In genomic region chr4:134129482-134129881, GRCm38 (mm10) we compare ENCODE assay signal across 8 mouse cellular contexts. TPM values are rescaled to one million over a fixed set of nuclear protein-coding genes. Genes with fewer than 3 reads are reported as not detected.
A peak's percentile ranks its signal among the peaks of the same experiment; 100 is the strongest.
DNase-seq lines count a peak whose midpoint lies in the region; ATAC-seq and TF ChIP-seq lines count a peak whose summit lies in the region.

No protein-coding gene starts in this region.

- H3K9me3 ChIP-seq in heart, embryonic 16.5 days (replicated peaks; ENCODE audit: control insufficient read depth, low read length) = no peaks in the 10 kb centered on the region
- no peaks in the 10 kb centered on the region for H3K9me3 ChIP-seq in MEL (replicated peaks; ENCODE audit: insufficient read depth, low read length)
- H3K9me3 ChIP-seq in hindbrain, embryonic 12.5 days (replicated peaks) = no peaks in the 10 kb centered on the region
- no peaks in the 10 kb centered on the region for H3K9me3 ChIP-seq in neural tube, embryonic 15.5 days (replicated peaks)

- no peak for TF ChIP-seq POLR2A in MEL (IDR thresholded peaks at IDR 0.05; ENCODE audit: control insufficient read depth in 1 of 2, insufficient read depth in 1 of 2, low read depth in 1 of 2, low read length in 2 of 2, poor library complexity in 1 of 2)
- TF ChIP-seq POLR2A in lung, adult 2 months (IDR thresholded peaks at IDR 0.05; ENCODE audit: borderline replicate concordance, extremely low read depth, low read depth, low read length) = peak; percentile 31; the same call in 1 of the 2 replicates

- TF ChIP-seq RAD21 in MEL (IDR thresholded peaks at IDR 0.05; ENCODE audit: low read depth, low read length) = no peak

- peak overlapping the region; percentile 76 for H3K9ac ChIP-seq in heart, embryonic 16.5 days (ENCODE audit: low read length)
- H3K9ac ChIP-seq in MEL (ENCODE audit: control insufficient read depth, low read depth, low read length, poor library complexity, severe bottlenecking) = peak overlapping the region; percentile 88
- H3K9ac ChIP-seq in hindbrain, embryonic 12.5 days = no peak overlapping the region
- H3K9ac ChIP-seq in neural tube, embryonic 15.5 days (replicated peaks) = no peak overlapping the region

- peaks cover 7% of the 10 kb centered on the region for H3K36me3 ChIP-seq in heart, embryonic 16.5 days (ENCODE audit: control insufficient read depth, insufficient read depth)
- peaks cover 1 to 27% of the 10 kb centered on the region in 2 experiments; a peak in 2 of 4 replicates for H3K36me3 ChIP-seq in MEL (ENCODE audit: control insufficient read depth in 1 of 2, insufficient read depth in 2 of 2, low read length in 2 of 2)
- peaks cover 19% of the 10 kb centered on the region for H3K36me3 ChIP-seq in hindbrain, embryonic 12.5 days
- H3K36me3 ChIP-seq in neural tube, embryonic 15.5 days = peaks cover 10% of the 10 kb centered on the region

- WGBS in heart, embryonic 16.5 days = 27% methylated on average over 6 of the region's 6 CpGs
- WGBS in hindbrain, embryonic 12.5 days = 48% methylated on average over 6 of the region's 6 CpGs
- 11% methylated on average over 6 of the region's 6 CpGs for WGBS in lung, adult 2 months
- WGBS in neural tube, embryonic 15.5 days = 61% methylated on average over 6 of the region's 6 CpGs

- DNase-seq in heart, adult 8-10 months (ENCODE audit: low spot score) = no peak
- peak; percentile 55 for DNase-seq in MEL (ENCODE audit: low read depth, low spot score)
- DNase-seq in lung, adult 2 months = no peak
- DNase-seq in adrenal gland, postnatal 14 days = no peak
- no peak for DNase-seq in left cerebral cortex, postnatal 36 days (ENCODE audit: low spot score in 2 of 2)

- intact Hi-C loops in left cerebral cortex, postnatal 36 days (cut with DNase I) = loop anchor here (10.0 kb wide), 1 partner anchor 95 kb away; no protein-coding TSS in a partner anchor

- H3K27me3 ChIP-seq in heart, embryonic 16.5 days (ENCODE audit: control insufficient read depth, insufficient read depth, low read length) = no peaks in the 10 kb centered on the region
- H3K27me3 ChIP-seq in MEL (ENCODE audit: control insufficient read depth in 1 of 2, insufficient read depth in 2 of 2, low read length in 2 of 2) = no peaks in the 10 kb centered on the region
- no peaks in the 10 kb centered on the region for H3K27me3 ChIP-seq in hindbrain, embryonic 12.5 days
- H3K27me3 ChIP-seq in neural tube, embryonic 15.5 days (replicated peaks) = no peaks in the 10 kb centered on the region

- peak overlapping the region; percentile 80 for H3K4me3 ChIP-seq in heart, embryonic 16.5 days (ENCODE audit: low read length)
- H3K4me3 ChIP-seq in MEL (ENCODE audit: control insufficient read depth in 1 of 2, insufficient read depth in 1 of 2, low read depth in 2 of 2, low read length in 2 of 2) = peak overlapping the region; percentile 82 to 83
- H3K4me3 ChIP-seq in hindbrain, embryonic 12.5 days = 0 out of 2 replicates have a peak overlapping the region, but pooled peaks have one; percentile 84
- peak overlapping the region; percentile 90 for H3K4me3 ChIP-seq in lung, adult 2 months (replicated peaks; ENCODE audit: extremely low read depth, low read depth, low read length)
- H3K4me3 ChIP-seq in neural tube, embryonic 15.5 days (replicated peaks) = no peak overlapping the region

- ATAC-seq in heart, embryonic 16.5 days (replicated peaks; ENCODE audit: extremely low read depth, insufficient read depth, low FRiP score) = no peak
- ATAC-seq in hindbrain, embryonic 12.5 days (ENCODE audit: low FRiP score) = no peak
- no peak for ATAC-seq in neural tube, embryonic 15.5 days (ENCODE audit: low FRiP score)

- peaks cover 16% of the 10 kb centered on the region for H3K4me1 ChIP-seq in heart, embryonic 16.5 days (ENCODE audit: control insufficient read depth, insufficient read depth, low read length)
- peaks cover 9 to 35% of the 10 kb centered on the region in 2 experiments for H3K4me1 ChIP-seq in MEL (ENCODE audit: control insufficient read depth in 1 of 2, insufficient read depth in 2 of 2, low read length in 2 of 2)
- peaks cover 24% of the 10 kb centered on the region for H3K4me1 ChIP-seq in hindbrain, embryonic 12.5 days
- H3K4me1 ChIP-seq in lung, adult 2 months (ENCODE audit: control insufficient read depth, insufficient read depth, low read length) = peaks cover 8% of the 10 kb centered on the region
- H3K4me1 ChIP-seq in neural tube, embryonic 15.5 days = peaks cover 31% of the 10 kb centered on the region

- H3K27ac ChIP-seq in heart, embryonic 16.5 days (ENCODE audit: low read length) = peak overlapping the region; percentile 82
- peak overlapping the region; percentile 78 for H3K27ac ChIP-seq in MEL (ENCODE audit: control insufficient read depth, low read depth, low read length)
- H3K27ac ChIP-seq in hindbrain, embryonic 12.5 days = peak overlapping the region; percentile 60; the same call in 1 of the 2 replicates
- 0 out of 2 replicates have a peak overlapping the region, but pooled peaks have one; percentile 86 for H3K27ac ChIP-seq in neural tube, embryonic 15.5 days (replicated peaks)

- no peak for TF ChIP-seq CTCF in MEL (IDR thresholded peaks at IDR 0.05 in 2 of 3, conservative IDR thresholded peaks at IDR 0.05 in 1 of 3; ENCODE audit: control insufficient read depth in 1 of 3, insufficient read depth in 1 of 3, low read depth in 2 of 3, low read length in 3 of 3, poor library complexity in 1 of 3, severe bottlenecking in 1 of 3)
- no peak for TF ChIP-seq CTCF in lung, adult 2 months (IDR thresholded peaks at IDR 0.05; ENCODE audit: insufficient read depth, low read length)

- peaks cover 15% of the 10 kb centered on the region for H3K79me2 ChIP-seq in MEL (ENCODE audit: control insufficient read depth, insufficient read depth, low read length, poor library complexity)

- H3K4me2 ChIP-seq in heart, embryonic 16.5 days (ENCODE audit: low read depth, low read length) = peak overlapping the region; percentile 81
- H3K4me2 ChIP-seq in hindbrain, embryonic 12.5 days (replicated peaks) = peak overlapping the region; percentile 91
- H3K4me2 ChIP-seq in neural tube, embryonic 15.5 days = peak overlapping the region; percentile 87

- peak in 1 of 2 experiments; percentile 36; a peak in 2 of 4 replicates for TF ChIP-seq EP300 in MEL (IDR thresholded peaks at IDR 0.05; ENCODE audit: low read depth in 1 of 2, low read length in 2 of 2)

TF ChIP-seq in MEL, 35 proteins besides CTCF, POLR2A, EP300 and RAD21 (continues in another document):
- peak; percentile 56; the same call in 1 of the 2 replicates for TF ChIP-seq TBP (IDR thresholded peaks at IDR 0.05; ENCODE audit: low read depth, low read length)
- TF ChIP-seq ELF1 (IDR thresholded peaks at IDR 0.05; ENCODE audit: low read depth, low read length) = no peak

RNA-seq across cellular contexts. Expression of gene Sh3bgrl3, which starts 0.9 kb away (rescaled TPM):
- polyA plus RNA-seq in heart, embryonic 16.5 days (2015; fragmentation: Nextera tagmentation; extraction: Ambion mirVana) = 213 and 218 TPM in 2 replicates
- total RNA-seq in heart, adult 8-10 months (2022) = 10 to 100 TPM; 31.3 to 41.3 (median 35.0) TPM
- 122 and 126 TPM in 2 replicates for total RNA-seq in MEL (2012; rRNA removed)
- polyA plus RNA-seq in MEL (2012; ENCODE audit: insufficient read depth in 1 of 2, insufficient read length in 2 of 2, low read depth in 1 of 2, low replicate concordance in 2 of 2, missing spikeins in 1 of 2) = 100 to 1,000 TPM in 1 of 2 experiments, not detected in 1; 414 TPM
- polyA plus RNA-seq in hindbrain, embryonic 12.5 days (2016; fragmentation: Nextera tagmentation; extraction: Ambion mirVana) = 333 and 369 TPM in 2 replicates
- 654 and 703 TPM in 2 replicates for polyA plus RNA-seq in lung, adult 2 months (2012; rRNA removed)
- 436 and 479 TPM in 2 replicates for polyA plus RNA-seq in neural tube, embryonic 15.5 days (2015; fragmentation: Nextera tagmentation; extraction: Ambion mirVana)
- total RNA-seq in adrenal gland, postnatal 14 days (2021) = 79.0 and 117 TPM in 2 replicates
- 100 to 1,000 TPM; 187 to 235 TPM for total RNA-seq in left cerebral cortex, postnatal 36 days (2021)

RNA-seq across cellular contexts. Expression of gene Ubxn11, which starts 27.1 kb away (rescaled TPM):
- 3.5 and 3.9 TPM in 2 replicates for polyA plus RNA-seq in heart, embryonic 16.5 days (2015; fragmentation: Nextera tagmentation; extraction: Ambion mirVana)
- total RNA-seq in heart, adult 8-10 months (2022) = 1 to 10 TPM; 1.5 to 3.5 (median 2.5) TPM
- 2.6 and 5.4 TPM in 2 replicates for total RNA-seq in MEL (2012; rRNA removed)
- 10 to 100 TPM in 1 of 2 experiments, not detected in 1; 11.9 TPM for polyA plus RNA-seq in MEL (2012; ENCODE audit: insufficient read depth in 1 of 2, insufficient read length in 2 of 2, low read depth in 1 of 2, low replicate concordance in 2 of 2, missing spikeins in 1 of 2)
- 11.6 and 13.4 TPM in 2 replicates for polyA plus RNA-seq in hindbrain, embryonic 12.5 days (2016; fragmentation: Nextera tagmentation; extraction: Ambion mirVana)
- polyA plus RNA-seq in lung, adult 2 months (2012; rRNA removed) = 28.8 and 30.0 TPM in 2 replicates
- polyA plus RNA-seq in neural tube, embryonic 15.5 days (2015; fragmentation: Nextera tagmentation; extraction: Ambion mirVana) = 16.2 and 19.4 TPM in 2 replicates
- 6.2 and 8.4 TPM in 2 replicates for total RNA-seq in adrenal gland, postnatal 14 days (2021)
- 10 to 100 TPM; 23.3 to 46.3 TPM for total RNA-seq in left cerebral cortex, postnatal 36 days (2021)

RNA-seq across cellular contexts. Expression of gene Cd52, which starts 34.6 kb away (rescaled TPM):
- 16.6 and 28.6 TPM in 2 replicates for polyA plus RNA-seq in heart, embryonic 16.5 days (2015; fragmentation: Nextera tagmentation; extraction: Ambion mirVana)
- 1 to 10 TPM; 1.6 to 4.8 (median 2.7) TPM for total RNA-seq in heart, adult 8-10 months (2022)
- total RNA-seq in MEL (2012; rRNA removed) = 0.52 and 1.3 TPM in 2 replicates
- polyA plus RNA-seq in MEL (2012; ENCODE audit: insufficient read depth in 1 of 2, insufficient read length in 2 of 2, low read depth in 1 of 2, low replicate concordance in 2 of 2, missing spikeins in 1 of 2) = under 1 TPM in 1 of 2 experiments, not detected in 1; 0.86 TPM
- 4.8 and 5.0 TPM in 2 replicates for polyA plus RNA-seq in hindbrain, embryonic 12.5 days (2016; fragmentation: Nextera tagmentation; extraction: Ambion mirVana)
- polyA plus RNA-seq in lung, adult 2 months (2012; rRNA removed) = 52.8 and 76.5 TPM in 2 replicates
- 5.6 and 29.0 TPM in 2 replicates for polyA plus RNA-seq in neural tube, embryonic 15.5 days (2015; fragmentation: Nextera tagmentation; extraction: Ambion mirVana)
- 9.3 and 78.8 TPM in 2 replicates for total RNA-seq in adrenal gland, postnatal 14 days (2021)
- 1 to 10 TPM; 1.4 to 2.7 TPM for total RNA-seq in left cerebral cortex, postnatal 36 days (2021)

RNA-seq across cellular contexts. Expression of gene Cep85, which starts 57.4 kb away (rescaled TPM):
- 44.2 and 51.5 TPM in 2 replicates for polyA plus RNA-seq in heart, embryonic 16.5 days (2015; fragmentation: Nextera tagmentation; extraction: Ambion mirVana)
- 10 to 100 TPM; 58.4 to 62.7 (median 60.5) TPM for total RNA-seq in heart, adult 8-10 months (2022)
- total RNA-seq in MEL (2012; rRNA removed) = 30.8 and 32.9 TPM in 2 replicates
- 10 to 100 TPM; 80.9 to 81.1 TPM for polyA plus RNA-seq in MEL (2012; ENCODE audit: insufficient read depth in 1 of 2, insufficient read length in 2 of 2, low read depth in 1 of 2, low replicate concordance in 2 of 2, missing spikeins in 1 of 2)
- 28.1 and 30.4 TPM in 2 replicates for polyA plus RNA-seq in hindbrain, embryonic 12.5 days (2016; fragmentation: Nextera tagmentation; extraction: Ambion mirVana)
- polyA plus RNA-seq in lung, adult 2 months (2012; rRNA removed) = 17.1 and 30.2 TPM in 2 replicates
- polyA plus RNA-seq in neural tube, embryonic 15.5 days (2015; fragmentation: Nextera tagmentation; extraction: Ambion mirVana) = 18.9 and 34.8 TPM in 2 replicates
- 20.6 and 24.6 TPM in 2 replicates for total RNA-seq in adrenal gland, postnatal 14 days (2021)
- total RNA-seq in left cerebral cortex, postnatal 36 days (2021) = 10 to 100 TPM; 14.3 to 18.3 TPM

Comparison
In these comparisons a context has a peak if more than half of its experiments do, and no peak if none do; other contexts are left out.
1. H3K9ac ChIP-seq: peak in heart, embryonic 16.5 days (single experiment) and MEL (single experiment); none in hindbrain, embryonic 12.5 days (single experiment) and neural tube, embryonic 15.5 days (single experiment).
2. Peak in every context shown above with its lines, with median percentiles within 50 percentile points of each other: H3K27ac ChIP-seq and H3K4me2 ChIP-seq.